Mouse (Mus musculus) bone marrow macrophage, adult 2 months (primary cell): ENCODE results near the gene Dgkd.

Experiments
- CTCF ChIP-seq: IDR thresholded peaks from 2 replicates; pipeline ENCODE4 v1.5.1; 2012; ENCODE audit warnings: low read depth, mild to moderate bottlenecking, low read length, moderate library complexity
- POLR2A ChIP-seq: IDR thresholded peaks from 2 replicates; pipeline ENCODE4 v1.6.1; 2012; ENCODE audit warnings: mild to moderate bottlenecking, low read depth, low read length, borderline replicate concordance

DNA sequence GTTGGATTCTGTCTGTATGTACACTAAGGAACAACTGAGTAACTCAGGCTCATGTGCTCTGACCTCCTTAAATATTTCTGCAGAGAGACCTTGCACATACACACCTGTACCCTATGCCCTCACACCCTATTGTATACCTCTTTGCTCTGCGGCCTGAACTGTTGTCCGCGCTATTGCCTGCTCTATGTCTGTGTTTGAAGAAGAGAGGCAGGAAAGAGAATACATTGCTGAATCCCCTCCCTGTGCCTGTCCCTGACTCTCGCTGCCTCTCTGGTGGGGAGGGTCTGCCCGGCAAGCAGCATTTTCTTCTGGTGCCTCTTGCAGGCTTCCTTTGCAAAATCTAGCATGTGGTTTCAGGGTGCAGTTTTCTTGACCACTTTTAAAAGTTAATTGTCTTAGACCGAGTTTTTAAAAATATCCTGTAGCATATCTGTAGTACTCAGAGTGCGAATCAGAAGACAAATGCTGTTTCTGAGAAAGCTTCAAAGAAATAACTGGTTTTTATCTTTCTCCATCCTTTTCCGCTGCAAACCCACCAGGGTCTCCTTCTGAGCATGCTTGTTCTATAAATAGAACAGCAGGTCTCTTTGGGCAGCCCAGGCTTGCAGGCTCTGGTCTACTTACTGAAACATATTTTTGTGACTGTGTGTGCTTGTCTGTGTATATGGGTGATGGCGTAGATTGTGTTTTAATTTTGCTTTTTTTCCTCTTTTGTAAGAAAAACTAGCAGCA, 24.6 kb downstream of the Dgkd start:
- TF ChIP-seq POLR2A (no peak), CTCF (no peak)
